Mouse (Mus musculus): ENCODE results near the gene Dlgap4. TPM values are rescaled to one million over a fixed set of nuclear protein-coding genes. Genes with fewer than 3 reads are reported as not detected.

Dlgap4 gene
- total and polyA plus RNA-seq, 3 experiments, result 12.4 to 38.5 (median 12.7) TPM

- H3K9me3 ChIP-seq (replicated peaks; ENCODE audit: low read length), result no peaks in the 10 kb centered on the region
- no peaks in the 10 kb centered on the region for H3K36me3 ChIP-seq (replicated peaks in 1 of 2; ENCODE audit: control insufficient read depth in 1 of 2, insufficient read depth in 1 of 2, low read length in 1 of 2)
- peaks cover 3% of the 10 kb centered on the region for H3K27me3 ChIP-seq (replicated peaks)
- no peak overlapping the region for H3K4me3 ChIP-seq (replicated peaks in 1 of 3; ENCODE audit: low read depth in 2 of 3, low read length in 2 of 3, poor library complexity in 1 of 3)
- H3K4me1 ChIP-seq (ENCODE audit: control insufficient read depth in 1 of 2, insufficient read depth in 2 of 2), result peaks cover 2 to 20% of the 10 kb centered on the region in 2 experiments; a peak in 3 of 4 replicates
- no peak overlapping the region for H3K9ac ChIP-seq (ENCODE audit: insufficient read depth, low read depth)
- dilution Hi-C loops (cut with MboI; ENCODE audit: extremely low pct_ligation_motif_present, extremely low pct_unique_long_range_greater_than_20kb, low sequenced_read_pairs), result no loop called here
- no peak overlapping the region for H3K27ac ChIP-seq (ENCODE audit: insufficient read depth, low read depth)
- H3K4me2 ChIP-seq (ENCODE audit: insufficient read depth, low read depth, poor library complexity, severe bottlenecking), result no peak overlapping the region
- H3K79me2 ChIP-seq (replicated peaks; ENCODE audit: control insufficient read depth, extremely low read depth, insufficient read depth, poor library complexity, severe bottlenecking), result no peaks in the 10 kb centered on the region
- peak; percentile 38 for DNase-seq (ENCODE audit: extremely low read depth)
- peak; percentile 80 to 82 for TF ChIP-seq CTCF (conservative IDR thresholded peaks at IDR 0.05 in 1 of 2, IDR thresholded peaks at IDR 0.05 in 1 of 2; ENCODE audit: low read depth in 2 of 2, low read length in 2 of 2)
- no peak for TF ChIP-seq MAFK (IDR thresholded peaks at IDR 0.05; ENCODE audit: insufficient replicate concordance, low read length)
- TF ChIP-seq CHD1 (IDR thresholded peaks at IDR 0.05; ENCODE audit: low read depth, low read length), result no peak
- TF ChIP-seq POLR2AphosphoS2 (IDR thresholded peaks at IDR 0.05; ENCODE audit: low read depth, low read length), result no peak
- no peak for TF ChIP-seq MAX (IDR thresholded peaks at IDR 0.05; ENCODE audit: low read length)
- TF ChIP-seq ELF1 (IDR thresholded peaks at IDR 0.05; ENCODE audit: low read depth, low read length), result no peak
- no peak for TF ChIP-seq IRF4 (IDR thresholded peaks at IDR 0.05; ENCODE audit: low read depth, low read length)
- no peak for TF ChIP-seq RCOR1 (conservative IDR thresholded peaks at IDR 0.05; ENCODE audit: low read depth, low read length)
- TF ChIP-seq SIN3A (IDR thresholded peaks at IDR 0.05; ENCODE audit: low read length), result no peak
- no peak for TF ChIP-seq POLR2A (IDR thresholded peaks at IDR 0.05; ENCODE audit: low read depth, low read length)
- peak; percentile 80 for TF ChIP-seq RAD21 (IDR thresholded peaks at IDR 0.05; ENCODE audit: low read depth, low read length)
- TF ChIP-seq SMC3 (IDR thresholded peaks at IDR 0.05; ENCODE audit: low read depth, low read length), result peak; percentile 63
- no peak for TF ChIP-seq MYC (IDR thresholded peaks at IDR 0.05; ENCODE audit: low read depth, low read length)
- no peak for TF ChIP-seq HCFC1 (IDR thresholded peaks at IDR 0.05; ENCODE audit: low read depth, low read length)
- no peak for TF ChIP-seq ETS1 (conservative IDR thresholded peaks at IDR 0.05; ENCODE audit: low read depth, low read length)
- no peak for TF ChIP-seq JUN (IDR thresholded peaks at IDR 0.05; ENCODE audit: insufficient read depth, low read depth, low read length)
- in situ Hi-C loops (cut with MboI; ENCODE audit: low pct_ligation_motif_present, low pct_unique_long_range_greater_than_20kb, low sequenced_read_pairs), result no loop called here
Measured at GRCm38 (mm10) chr2:156809579-156809978, 196.1 kb downstream of the Dlgap4 start.

DNA sequence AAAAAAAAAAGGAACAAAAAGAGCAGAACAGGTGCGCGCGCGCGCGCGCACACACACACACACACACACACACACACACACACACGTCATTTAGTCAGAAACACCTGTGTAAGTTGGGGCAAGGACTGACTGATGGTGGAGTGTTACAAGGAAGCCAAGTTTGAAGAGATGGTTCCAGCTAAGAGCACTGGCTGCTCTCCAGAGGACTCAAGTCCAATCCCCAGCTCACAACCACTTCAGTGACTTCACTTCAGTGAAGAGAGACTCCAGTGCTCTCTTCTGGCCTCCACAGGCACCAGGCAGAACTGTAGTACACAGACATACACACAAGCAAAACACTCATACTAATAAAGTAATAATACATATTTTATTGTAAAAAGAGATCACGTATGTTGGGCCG, 197.2 kb downstream of the Dlgap4 start:
- H3K4me2 ChIP-seq (ENCODE audit: insufficient read depth, low read depth, poor library complexity, severe bottlenecking), result no peak overlapping the region
- no peak overlapping the region for H3K9ac ChIP-seq (ENCODE audit: insufficient read depth, low read depth)
- peaks cover 2 to 20% of the 10 kb centered on the region in 2 experiments; a peak in 3 of 4 replicates for H3K4me1 ChIP-seq (ENCODE audit: control insufficient read depth in 1 of 2, insufficient read depth in 2 of 2)
- TF ChIP-seq USF2 (conservative IDR thresholded peaks at IDR 0.05; ENCODE audit: low read depth, low read length) (no peak), EP300 (IDR thresholded peaks at IDR 0.05; ENCODE audit: low read length) (no peak), POLR2AphosphoS2 (IDR thresholded peaks at IDR 0.05; ENCODE audit: low read depth, low read length) (no peak), BHLHE40 (IDR thresholded peaks at IDR 0.05; ENCODE audit: low read depth, low read length) (no peak), ZNF384 (IDR thresholded peaks at IDR 0.05; ENCODE audit: low read depth, low read length) (no peak), ELF1 (IDR thresholded peaks at IDR 0.05; ENCODE audit: low read depth, low read length) (no peak), TBP (conservative IDR thresholded peaks at IDR 0.05; ENCODE audit: low read depth, low read length) (no peak), GABPA (IDR thresholded peaks at IDR 0.05; ENCODE audit: insufficient replicate concordance, low read depth, low read length) (no peak), MYC (IDR thresholded peaks at IDR 0.05; ENCODE audit: low read depth, low read length) (no peak), PAX5 (IDR thresholded peaks at IDR 0.05; ENCODE audit: low read length) (no peak), RAD21 (IDR thresholded peaks at IDR 0.05; ENCODE audit: low read depth, low read length) (no peak), CHD2 (IDR thresholded peaks at IDR 0.05; ENCODE audit: low read length) (no peak), IRF4 (IDR thresholded peaks at IDR 0.05; ENCODE audit: low read depth, low read length) (no peak), JUN (IDR thresholded peaks at IDR 0.05; ENCODE audit: insufficient read depth, low read depth, low read length) (no peak), POLR2A (IDR thresholded peaks at IDR 0.05; ENCODE audit: low read depth, low read length) (no peak)
- DNase-seq (ENCODE audit: extremely low read depth), result no peak
- in situ Hi-C loops (cut with MboI; ENCODE audit: low pct_ligation_motif_present, low pct_unique_long_range_greater_than_20kb, low sequenced_read_pairs), result no loop called here
- peaks cover 7% of the 10 kb centered on the region for H3K27me3 ChIP-seq (replicated peaks)
- H3K36me3 ChIP-seq (replicated peaks in 1 of 2; ENCODE audit: control insufficient read depth in 1 of 2, insufficient read depth in 1 of 2, low read length in 1 of 2), result no peaks in the 10 kb centered on the region
- dilution Hi-C loops (cut with MboI; ENCODE audit: extremely low pct_ligation_motif_present, extremely low pct_unique_long_range_greater_than_20kb, low sequenced_read_pairs), result no loop called here
- no peak overlapping the region for H3K4me3 ChIP-seq (replicated peaks in 1 of 3; ENCODE audit: low read depth in 2 of 3, low read length in 2 of 3, poor library complexity in 1 of 3)
- no peaks in the 10 kb centered on the region for H3K79me2 ChIP-seq (replicated peaks; ENCODE audit: control insufficient read depth, extremely low read depth, insufficient read depth, poor library complexity, severe bottlenecking)
- H3K27ac ChIP-seq (ENCODE audit: insufficient read depth, low read depth), result no peak overlapping the region
- H3K9me3 ChIP-seq (replicated peaks; ENCODE audit: low read length), result no peaks in the 10 kb centered on the region
